Mouse (Mus musculus): Measurements from ENCODE around the gene 2610028H24Rik.

Gene 2610028H24Rik

GRCm38 (mm10) chr10:76488265-76488664 is 39.4 kb downstream of the 2610028H24Rik start:
- DNase-seq (ENCODE audit: low spot score in 2 of 2): no peak

DNA sequence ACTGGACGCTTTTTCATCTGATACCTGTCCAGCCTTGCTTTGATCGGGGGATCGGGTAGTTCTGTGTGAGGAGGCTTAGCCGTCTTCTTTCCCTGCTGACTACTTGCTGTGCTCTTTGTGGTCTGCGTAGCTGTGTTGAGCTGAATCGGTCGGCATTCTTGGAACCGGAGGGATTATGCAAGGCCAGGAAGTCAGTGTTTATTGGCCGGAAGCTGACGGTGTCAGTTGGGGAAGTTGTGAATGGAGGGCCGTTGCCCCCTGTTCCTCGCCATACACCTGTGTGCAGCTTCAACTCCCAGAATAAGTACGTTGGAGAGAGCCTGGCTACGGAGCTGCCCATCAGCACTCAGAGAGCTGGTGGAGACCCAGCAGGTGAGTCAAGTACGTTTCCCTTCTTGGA is 40.3 kb downstream of the 2610028H24Rik start:
- no peak for DNase-seq (ENCODE audit: low spot score in 2 of 2)

- no peak for DNase-seq (ENCODE audit: low spot score in 2 of 2)
Measured at GRCm38 (mm10) chr10:76493527-76493926, 44.6 kb downstream of the 2610028H24Rik start.

DNA sequence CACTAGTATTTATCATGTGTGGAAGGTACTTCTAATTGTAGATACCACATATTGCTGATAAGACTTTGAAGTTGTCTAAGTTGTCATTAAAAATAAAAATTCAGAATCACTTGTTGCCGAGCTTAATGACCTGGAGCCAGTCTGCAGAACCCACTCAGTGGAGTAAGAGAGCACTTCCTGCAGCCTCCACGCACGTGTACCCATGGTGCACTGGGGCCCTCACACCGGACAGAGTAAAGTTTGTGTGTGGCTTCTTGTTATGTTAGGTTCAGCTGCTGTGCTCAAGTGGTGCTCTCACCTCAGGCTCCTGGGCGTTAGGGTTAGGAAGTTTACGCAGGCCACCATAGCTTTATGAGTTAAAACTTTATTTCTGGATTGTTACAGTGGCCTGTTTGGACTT is 46.6 kb downstream of the 2610028H24Rik start:
- DNase-seq (ENCODE audit: low spot score in 2 of 2): no peak

DNA sequence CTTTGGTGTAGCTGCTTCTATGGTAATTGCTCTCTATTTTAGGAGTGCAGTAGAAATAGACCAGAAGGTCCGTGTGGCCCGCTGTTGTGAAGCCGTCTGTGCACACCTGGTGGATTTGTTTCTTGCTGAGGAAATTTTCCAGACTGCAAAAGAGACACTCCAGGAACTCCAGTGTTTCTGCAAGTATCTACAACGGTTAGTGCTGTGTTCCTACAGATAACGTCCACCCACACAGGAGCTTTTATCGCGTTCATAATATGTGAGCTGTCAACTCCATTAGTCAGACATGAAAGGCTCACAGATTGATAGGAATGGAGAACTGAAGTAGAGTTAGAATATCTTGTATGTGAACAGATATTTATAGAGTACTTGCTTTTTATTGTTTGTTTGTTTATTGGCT is 47.5 kb downstream of the 2610028H24Rik start:
- no peak for DNase-seq (ENCODE audit: low spot score in 2 of 2)

DNA sequence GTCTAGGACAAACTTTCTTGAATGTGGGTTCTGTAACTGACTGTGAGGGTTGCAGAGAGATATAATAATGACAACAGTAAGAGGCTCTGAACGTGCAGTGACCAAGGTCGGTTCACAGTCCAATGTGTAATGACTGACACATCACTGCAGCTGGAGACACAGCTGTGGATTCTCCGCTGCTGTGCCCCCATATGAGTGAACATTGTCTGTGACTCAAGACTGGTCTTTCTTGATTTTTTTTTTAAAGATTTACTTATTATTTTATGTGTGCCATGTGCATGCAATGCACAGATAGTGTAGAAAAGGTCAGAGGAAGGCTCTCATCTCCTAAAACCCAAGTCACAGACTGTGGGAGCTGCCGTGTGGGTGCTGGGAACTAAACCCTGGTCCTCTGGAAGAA is 48.6 kb downstream of the 2610028H24Rik start:
- no peak for DNase-seq (ENCODE audit: low spot score in 2 of 2)

- no peak for DNase-seq (ENCODE audit: low spot score in 2 of 2)
Measured at GRCm38 (mm10) chr10:76504271-76504943, 55.5 kb downstream of the 2610028H24Rik start.

DNA sequence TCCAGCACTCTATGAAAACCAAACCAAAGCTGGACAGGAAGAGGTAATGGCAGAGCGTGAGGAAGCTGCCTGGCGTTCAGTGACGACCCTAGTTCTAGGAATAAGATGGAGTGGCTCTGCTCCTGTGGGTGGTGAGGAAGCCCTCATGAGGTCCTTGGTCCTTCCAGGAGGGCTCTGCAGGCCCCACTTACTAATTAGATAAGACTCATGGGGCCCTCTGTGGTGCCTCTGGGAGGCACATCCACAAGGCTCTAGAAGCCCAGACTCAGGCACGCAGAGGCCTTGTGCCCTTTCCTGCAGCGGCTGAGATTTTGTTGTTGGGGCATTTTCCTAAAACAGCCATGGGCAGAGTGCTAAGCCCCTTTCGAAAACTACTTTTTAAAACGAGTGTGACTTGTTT is 57.0 kb downstream of the 2610028H24Rik start:
- no peak for DNase-seq (ENCODE audit: low spot score in 2 of 2)
